Mouse (Mus musculus) hindlimb bud, embryonic 11.5 days (tissue): ENCODE measurements at regions not wholly inside any gene's neighbourhood (a gene's known extent, or its start where the extent isn't known, plus 50 kb on each side); places are given as distances from the start of the nearest gene placed in this dataset.

Experiments
- DNase-seq: peaks from one replicate; pipeline ENCODE4 v3.0.0-alpha.2; 2012; ENCODE audit warnings: low read depth, low spot score; ENCODE audit errors: extremely low spot score

GRCm38 (mm10) chr12:68882503-68882902, 276.5 kb downstream of the Rps29 start:
- no peak for DNase-seq

GRCm38 (mm10) chr12:68879425-68879824, 279.6 kb downstream of the Rps29 start:
- no peak for DNase-seq

GRCm38 (mm10) chr12:68871259-68871658, 287.7 kb downstream of the Rps29 start:
- no peak for DNase-seq

- no peak for DNase-seq
Measured at GRCm38 (mm10) chr12:68862991-68863356, 296.0 kb downstream of the Rps29 start.

GRCm38 (mm10) chr12:68862313-68862990, 296.5 kb downstream of the Rps29 start:
- DNase-seq, result peak; percentile 54

GRCm38 (mm10) chr12:68860332-68860731, 298.7 kb downstream of the Rps29 start:
- peak; percentile 6 for DNase-seq

- DNase-seq, result no peak
Measured at GRCm38 (mm10) chr12:68849616-68850140, 309.3 kb downstream of the Rps29 start.

GRCm38 (mm10) chr12:68840815-68841214, 318.2 kb downstream of the Rps29 start:
- no peak for DNase-seq

GRCm38 (mm10) chr12:68840156-68840555, 318.8 kb downstream of the Rps29 start:
- DNase-seq, result no peak

GRCm38 (mm10) chr12:68836023-68836422, 323.0 kb downstream of the Rps29 start:
- DNase-seq, result no peak

GRCm38 (mm10) chr12:68833914-68834313, 325.1 kb downstream of the Rps29 start:
- DNase-seq, result no peak

GRCm38 (mm10) chr12:68829404-68829803, 329.6 kb downstream of the Rps29 start:
- DNase-seq, result no peak

- DNase-seq, result no peak
Measured at GRCm38 (mm10) chr12:68827549-68828249, 331.3 kb downstream of the Rps29 start.

GRCm38 (mm10) chr12:68794396-68794795, 364.6 kb downstream of the Rps29 start:
- DNase-seq, result no peak

GRCm38 (mm10) chr12:68783636-68784035, 375.4 kb downstream of the Rps29 start:
- DNase-seq, result no peak

GRCm38 (mm10) chr12:68775503-68775902, 383.5 kb downstream of the Rps29 start:
- no peak for DNase-seq

GRCm38 (mm10) chr12:68774800-68775199, 384.2 kb downstream of the Rps29 start:
- DNase-seq, result no peak

- no peak for DNase-seq
Measured at GRCm38 (mm10) chr12:68758263-68759020, 400.5 kb downstream of the Rps29 start.

GRCm38 (mm10) chr12:68728882-68729281, 430.1 kb downstream of the Rps29 start:
- no peak for DNase-seq

- no peak for DNase-seq
Measured at GRCm38 (mm10) chr12:68718946-68719345, 440.0 kb downstream of the Rps29 start.
